7 mouse cellular contexts compared by ENCODE assay signal in the genomic region with DNA sequence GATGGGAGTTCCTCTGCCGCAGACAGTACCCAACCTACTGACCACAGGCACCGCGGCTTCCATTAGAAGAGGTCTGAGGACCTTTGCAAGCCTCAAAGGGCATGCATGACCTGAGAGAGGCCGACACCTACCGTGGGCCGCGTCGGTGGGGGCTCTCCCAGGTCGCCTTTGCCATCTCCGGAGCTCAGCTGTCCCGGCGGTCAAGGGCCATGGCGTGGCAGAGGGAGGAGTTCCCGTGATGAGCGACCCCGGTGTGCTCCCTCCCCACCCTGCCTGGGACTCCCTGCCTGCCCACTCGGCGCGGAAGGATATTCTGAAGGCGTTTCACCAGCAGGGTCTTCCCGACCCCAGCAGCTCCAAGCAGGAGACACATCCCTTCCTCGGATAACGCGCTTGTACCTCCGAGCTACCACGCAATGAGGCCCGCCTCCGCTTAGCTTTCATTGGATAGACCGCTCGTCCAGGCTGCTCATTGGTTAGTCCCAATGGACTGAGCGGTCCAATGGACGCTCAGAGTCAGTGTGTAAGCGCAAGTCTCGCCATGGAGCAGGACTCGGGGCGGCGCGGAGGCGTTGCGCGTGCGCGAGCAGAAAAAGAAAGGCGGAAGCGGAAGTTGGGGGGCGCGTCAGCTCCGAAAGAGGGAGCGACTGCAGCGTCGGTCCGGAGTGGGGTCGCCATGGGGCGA. TPM values are rescaled to one million over a fixed set of nuclear protein-coding genes. Genes with fewer than 3 reads are reported as not detected.
DNase-seq lines count a peak whose midpoint lies in the region; ATAC-seq and TF ChIP-seq lines count a peak whose summit lies in the region.

Gene Arl16, minus strand, starts transcription at position 557 of the 685 bp plus-strand sequence.

- peaks cover 27% of the 10 kb centered on the region for H3K4me1 ChIP-seq in embryonic facial prominence, embryonic 10.5 days
- H3K4me1 ChIP-seq in intestine, postnatal 0 days (replicated peaks; ENCODE audit: control insufficient read depth, insufficient read depth, low read length): peaks cover 9% of the 10 kb centered on the region; the same call in 1 of the 2 replicates
- peaks cover 24% of the 10 kb centered on the region for H3K4me1 ChIP-seq in midbrain, embryonic 12.5 days
- H3K4me1 ChIP-seq in small intestine, adult 2 months (ENCODE audit: control insufficient read depth, insufficient read depth, insufficient read length, low read length): peaks cover 14% of the 10 kb centered on the region

- H3K27ac ChIP-seq in embryonic facial prominence, embryonic 10.5 days (replicated peaks): peak within 1 kb of the TSS; percentile 87
- peak within 1 kb of the TSS; percentile 66 for H3K27ac ChIP-seq in intestine, postnatal 0 days (ENCODE audit: low read depth, low read length)
- H3K27ac ChIP-seq in midbrain, embryonic 12.5 days (replicated peaks): peak within 1 kb of the TSS; percentile 82
- H3K27ac ChIP-seq in small intestine, adult 2 months (ENCODE audit: insufficient read depth, low read depth, low read length): peak within 1 kb of the TSS; percentile 26

- H3K36me3 ChIP-seq in embryonic facial prominence, embryonic 10.5 days (replicated peaks): peaks cover 70% of the 10 kb centered on the region
- peaks cover 41% of the 10 kb centered on the region for H3K36me3 ChIP-seq in intestine, postnatal 0 days (ENCODE audit: control insufficient read depth, insufficient read depth)
- peaks cover 55% of the 10 kb centered on the region for H3K36me3 ChIP-seq in midbrain, embryonic 12.5 days
- H3K36me3 ChIP-seq in small intestine, adult 2 months (ENCODE audit: control insufficient read depth, insufficient read depth, low read length): peaks cover 29% of the 10 kb centered on the region

- intact Hi-C loops in left cerebral cortex, postnatal 4 days (cut with DNase I): no loop called here

- no peaks in the 10 kb centered on the region for H3K27me3 ChIP-seq in embryonic facial prominence, embryonic 10.5 days (replicated peaks; ENCODE audit: low read depth, poor library complexity, severe bottlenecking)
- no peaks in the 10 kb centered on the region for H3K27me3 ChIP-seq in intestine, postnatal 0 days (replicated peaks; ENCODE audit: control insufficient read depth, insufficient read depth, low read length)
- no peaks in the 10 kb centered on the region for H3K27me3 ChIP-seq in midbrain, embryonic 12.5 days
- no peaks in the 10 kb centered on the region for H3K27me3 ChIP-seq in small intestine, adult 2 months (ENCODE audit: control insufficient read depth, insufficient read depth, low read length)

- peak within 1 kb of the TSS; percentile 89 for H3K4me2 ChIP-seq in intestine, postnatal 0 days (replicated peaks; ENCODE audit: low read depth)
- peak within 1 kb of the TSS; percentile 92 for H3K4me2 ChIP-seq in midbrain, embryonic 12.5 days (replicated peaks)

- 0 out of 2 replicates have a peak, but pooled peaks have one; percentile 3 for TF ChIP-seq CTCF in intestine, postnatal 0 days (IDR thresholded peaks at IDR 0.05; ENCODE audit: low read depth)
- no peak for TF ChIP-seq CTCF in small intestine, adult 2 months (IDR thresholded peaks at IDR 0.05; ENCODE audit: extremely low read depth, insufficient read length, insufficient replicate concordance, low read depth, low read length)

- DNase-seq in adrenal gland, postnatal 10 days: peak; percentile 95
- DNase-seq in embryonic facial prominence, embryonic 10.5 days (ENCODE audit: low spot score): peak; percentile 98
- DNase-seq in gonadal fat pad, adult 2 months (ENCODE audit: low read depth): no peak
- DNase-seq in left cerebral cortex, postnatal 4 days: peak; percentile 96

- peak within 1 kb of the TSS; percentile 98 for H3K4me3 ChIP-seq in embryonic facial prominence, embryonic 10.5 days
- H3K4me3 ChIP-seq in intestine, postnatal 0 days (ENCODE audit: low read depth, low read length): peak within 1 kb of the TSS; percentile 97
- peak within 1 kb of the TSS; percentile 95 for H3K4me3 ChIP-seq in midbrain, embryonic 12.5 days
- H3K4me3 ChIP-seq in small intestine, adult 2 months (ENCODE audit: low read depth, low read length): peak within 1 kb of the TSS; percentile 90

- peak within 1 kb of the TSS; percentile 89 for H3K9ac ChIP-seq in intestine, postnatal 0 days (ENCODE audit: low read depth, low read length)
- H3K9ac ChIP-seq in midbrain, embryonic 12.5 days (replicated peaks): peak within 1 kb of the TSS; percentile 86

- ATAC-seq in intestine, postnatal 0 days: peak; percentile 100
- ATAC-seq in midbrain, embryonic 12.5 days (ENCODE audit: low FRiP score, low read depth): peak; percentile 100

- no peaks in the 10 kb centered on the region for H3K9me3 ChIP-seq in embryonic facial prominence, embryonic 10.5 days
- no peaks in the 10 kb centered on the region for H3K9me3 ChIP-seq in intestine, postnatal 0 days (ENCODE audit: control insufficient read depth)
- H3K9me3 ChIP-seq in midbrain, embryonic 12.5 days: no peaks in the 10 kb centered on the region

- WGBS in embryonic facial prominence, embryonic 10.5 days: under 1% methylated on average over 54 of the region's 54 CpGs
- WGBS in intestine, postnatal 0 days: under 1% methylated on average over 54 of the region's 54 CpGs
- under 1% methylated on average over 53 of the region's 54 CpGs for whole genome bisulfite sequencing in midbrain, embryonic 12.5 days
- under 1% methylated on average over 54 of the region's 54 CpGs for WGBS in small intestine, adult 2 months

- peak; percentile 74 for TF ChIP-seq POLR2A in small intestine, adult 2 months (IDR thresholded peaks at IDR 0.05; ENCODE audit: low read depth, low read length)

RNA-seq across cellular contexts. Expression of gene Arl16, which starts in this region (rescaled TPM):
- total RNA-seq in adrenal gland, postnatal 10 days (2021): 10 to 100 TPM; 20.6 to 20.9 TPM
- polyA plus RNA-seq in embryonic facial prominence, embryonic 10.5 days (2016; fragmentation: Nextera tagmentation; extraction: Ambion mirVana): 55.9 and 66.9 TPM in 2 replicates
- polyA plus RNA-seq in gonadal fat pad, adult 2 months (2012; rRNA removed): 32.5 and 34.3 TPM in 2 replicates
- 22.8 and 23.3 TPM in 2 replicates for polyA plus RNA-seq in intestine, postnatal 0 days (2015; fragmentation: Nextera tagmentation; extraction: Ambion mirVana)
- 10 to 100 TPM; 43.9 to 46.0 TPM for total RNA-seq in left cerebral cortex, postnatal 4 days (2021)
- polyA plus RNA-seq in midbrain, embryonic 12.5 days (2016; fragmentation: Nextera tagmentation; extraction: Ambion mirVana): 56.4 and 58.8 TPM in 2 replicates
- 14.3 and 15.4 TPM in 2 replicates for polyA plus RNA-seq in small intestine, adult 2 months (2012; rRNA removed)

Comparison
In these comparisons a context has a peak if more than half of its experiments do, and no peak if none do; other contexts are left out.
1. H3K27ac ChIP-seq: peak in every context shown above with its lines; median percentile 87 in embryonic facial prominence, embryonic 10.5 days; 82 in midbrain, embryonic 12.5 days; 66 in intestine, postnatal 0 days; 26 in small intestine, adult 2 months.